Mouse (Mus musculus): ENCODE measurements at regions not wholly inside any gene's neighbourhood (a gene's known extent, or its start where the extent isn't known, plus 50 kb on each side); places are given as distances from the start of the nearest gene placed in this dataset.

DNA sequence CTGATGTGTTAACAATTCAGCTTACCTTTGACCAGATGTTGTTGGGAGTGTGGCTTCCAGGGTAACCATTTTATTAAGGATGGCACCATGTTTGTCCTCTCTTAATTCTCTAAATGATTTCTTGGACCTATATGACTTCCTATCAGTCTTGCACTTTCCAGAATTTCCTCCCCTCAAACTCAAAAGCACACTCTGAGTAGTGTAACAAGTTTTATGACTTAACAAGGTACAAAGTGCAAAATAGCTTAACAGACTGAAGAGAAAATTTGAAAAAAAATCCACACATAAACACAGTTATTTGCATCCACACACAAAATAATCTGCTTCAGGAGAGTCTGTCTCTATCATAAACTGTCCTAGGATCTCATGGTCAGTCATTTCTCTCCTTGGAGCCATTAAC lies 251.0 kb upstream of the Kirrel3 start:
- ATAC-seq (ENCODE audit: borderline replicate concordance, extremely low read depth, low FRiP score, low TSS enrichment), result no peak
- H3K4me3 ChIP-seq, result no peak overlapping the region
- no peaks in the 10 kb centered on the region for H3K4me1 ChIP-seq
- no peaks in the 10 kb centered on the region for H3K36me3 ChIP-seq
- H3K9me3 ChIP-seq, result no peaks in the 10 kb centered on the region
- no peaks in the 10 kb centered on the region for H3K27me3 ChIP-seq
- no peak overlapping the region for H3K27ac ChIP-seq
- no peak overlapping the region for H3K4me2 ChIP-seq
- no peak overlapping the region for H3K9ac ChIP-seq

DNA sequence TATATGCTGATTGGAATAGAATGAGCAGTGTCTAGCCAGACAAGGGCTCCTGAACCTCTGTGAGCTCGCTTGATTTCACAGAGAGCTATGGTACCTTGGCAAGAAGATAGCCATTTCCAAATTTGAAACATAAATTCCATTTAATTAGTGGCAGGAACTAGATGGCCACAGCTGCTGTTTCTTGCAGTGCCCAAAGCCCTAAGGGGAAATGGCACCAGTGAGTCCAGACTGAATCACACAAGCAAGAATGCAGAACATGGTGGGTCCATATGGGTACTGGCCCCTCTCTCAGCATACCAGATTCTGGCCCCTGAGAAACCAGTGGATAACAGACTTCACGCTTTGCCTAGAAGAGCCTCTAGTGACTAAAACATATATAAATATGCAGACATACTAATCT lies 246.2 kb upstream of the Kirrel3 start:
- H3K9ac ChIP-seq, result no peak overlapping the region
- no peaks in the 10 kb centered on the region for H3K9me3 ChIP-seq
- WGBS, result 76% methylated on average over 2 of the region's 2 CpGs
- no peaks in the 10 kb centered on the region for H3K27me3 ChIP-seq
- H3K36me3 ChIP-seq, result no peaks in the 10 kb centered on the region
- H3K4me1 ChIP-seq, result no peaks in the 10 kb centered on the region
- ATAC-seq (ENCODE audit: borderline replicate concordance, extremely low read depth, low FRiP score, low TSS enrichment), result no peak
- no peak overlapping the region for H3K4me3 ChIP-seq
- no peak overlapping the region for H3K27ac ChIP-seq
- H3K4me2 ChIP-seq, result no peak overlapping the region

DNA sequence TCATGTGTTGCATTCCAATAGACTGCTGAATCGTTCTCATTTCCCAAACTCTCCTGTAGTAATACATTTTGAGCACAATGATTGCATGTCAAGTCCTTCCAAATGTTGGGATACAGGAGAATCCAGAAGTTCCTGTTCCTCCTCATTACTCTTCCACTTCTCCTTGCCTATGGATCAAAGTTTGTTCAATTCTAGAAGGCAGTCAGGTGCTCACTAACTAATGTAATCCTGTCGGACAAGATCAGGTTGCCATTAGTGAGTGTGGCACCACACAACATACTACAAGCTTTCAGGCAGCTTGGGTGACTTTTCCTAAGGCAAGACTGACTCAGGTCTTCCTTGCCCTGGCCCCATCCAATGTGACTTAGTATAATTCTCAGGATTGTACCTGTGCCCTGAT lies 242.0 kb upstream of the Kirrel3 start:
- ATAC-seq (ENCODE audit: borderline replicate concordance, extremely low read depth, low FRiP score, low TSS enrichment), result no peak
- Histone ChIP-seq H3K27ac (no peak overlapping the region), H3K36me3 (no peaks in the 10 kb centered on the region), H3K9ac (no peak overlapping the region), H3K9me3 (no peaks in the 10 kb centered on the region), H3K4me3 (no peak overlapping the region), H3K4me1 (no peaks in the 10 kb centered on the region), H3K4me2 (no peak overlapping the region), H3K27me3 (no peaks in the 10 kb centered on the region)
- WGBS, result 68% methylated on average over 2 of the region's 2 CpGs

DNA sequence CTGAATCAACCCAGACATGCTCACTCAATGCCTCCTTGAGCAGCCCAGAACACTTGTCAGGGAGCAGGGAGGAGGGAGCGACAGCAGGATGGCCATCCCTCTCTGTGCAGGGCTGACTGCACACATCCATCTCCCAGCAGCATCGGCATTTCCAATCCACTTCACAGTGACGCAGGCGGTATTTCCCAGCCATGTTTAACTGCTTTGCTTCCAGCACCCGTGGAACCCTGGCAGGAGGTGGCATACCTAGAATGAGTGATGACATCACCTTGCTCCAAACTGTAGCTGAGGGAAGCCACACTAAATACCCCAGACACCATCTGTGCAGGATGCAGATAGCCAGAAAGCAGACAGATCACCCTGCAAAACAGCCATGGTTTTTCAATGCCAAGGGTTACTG lies 241.1 kb upstream of the Kirrel3 start:
- H3K4me1 ChIP-seq, result no peaks in the 10 kb centered on the region
- H3K9ac ChIP-seq, result no peak overlapping the region
- ATAC-seq (ENCODE audit: borderline replicate concordance, extremely low read depth, low FRiP score, low TSS enrichment), result no peak
- H3K4me2 ChIP-seq, result no peak overlapping the region
- 53% methylated on average over 5 of the region's 5 CpGs for WGBS
- no peaks in the 10 kb centered on the region for H3K27me3 ChIP-seq
- H3K27ac ChIP-seq, result no peak overlapping the region
- H3K36me3 ChIP-seq, result no peaks in the 10 kb centered on the region
- H3K4me3 ChIP-seq, result no peak overlapping the region
- H3K9me3 ChIP-seq, result no peaks in the 10 kb centered on the region

DNA sequence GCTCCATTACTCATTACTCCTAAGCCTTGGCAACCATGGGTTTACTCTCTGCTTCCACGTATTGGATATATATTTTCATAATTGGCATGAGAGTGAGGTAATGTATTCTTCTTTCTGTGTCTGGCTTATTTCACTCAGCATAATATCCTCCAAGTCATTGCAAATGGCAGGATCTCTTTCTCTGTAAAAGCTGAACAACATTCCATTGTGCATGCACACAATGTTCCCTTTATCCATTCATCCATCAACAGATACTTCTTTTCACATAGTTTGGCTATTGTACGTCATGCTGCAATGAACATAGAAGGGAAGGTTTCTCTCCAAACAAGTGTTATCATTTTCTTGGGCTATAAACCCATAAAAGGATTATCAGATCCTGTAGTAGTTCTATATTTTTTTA lies 232.9 kb upstream of the Kirrel3 start:
- Histone ChIP-seq H3K27me3 (no peaks in the 10 kb centered on the region), H3K4me1 (no peaks in the 10 kb centered on the region), H3K9me3 (no peaks in the 10 kb centered on the region), H3K9ac (no peak overlapping the region), H3K4me2 (no peak overlapping the region), H3K36me3 (no peaks in the 10 kb centered on the region), H3K27ac (no peak overlapping the region), H3K4me3 (no peak overlapping the region)
- WGBS, result 65% methylated on average over 2 of the region's 2 CpGs
- no peak for ATAC-seq (ENCODE audit: borderline replicate concordance, extremely low read depth, low FRiP score, low TSS enrichment)

GRCm38 (mm10) chr9:34258492-34258891 lies 227.2 kb upstream of the Kirrel3 start:
- Histone ChIP-seq H3K27ac (no peak overlapping the region), H3K9ac (no peak overlapping the region), H3K27me3 (no peaks in the 10 kb centered on the region), H3K4me2 (no peak overlapping the region), H3K9me3 (no peaks in the 10 kb centered on the region), H3K36me3 (no peaks in the 10 kb centered on the region), H3K4me3 (no peak overlapping the region), H3K4me1 (no peaks in the 10 kb centered on the region)
- ATAC-seq (ENCODE audit: borderline replicate concordance, extremely low read depth, low FRiP score, low TSS enrichment), result no peak
- WGBS, result 33% methylated on average over 2 of the region's 2 CpGs

DNA sequence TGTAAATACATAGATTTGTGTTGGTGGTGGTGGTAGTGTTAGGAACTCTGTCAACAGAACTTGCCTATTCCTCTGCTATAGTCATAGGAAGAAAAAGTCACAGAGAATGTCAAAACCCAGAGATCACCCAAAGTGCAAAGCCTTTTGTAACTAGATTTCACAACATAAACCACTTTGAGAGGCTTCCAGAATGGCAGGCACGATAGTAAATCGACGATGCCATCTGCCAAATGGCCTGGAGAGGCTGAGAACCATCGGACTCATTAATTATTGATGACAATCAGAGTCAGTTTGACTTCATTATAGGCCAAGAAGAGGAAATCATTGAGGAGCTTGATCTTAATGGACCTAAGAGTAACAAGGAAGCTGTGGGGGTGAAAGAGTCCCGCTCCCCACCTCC lies 207.6 kb upstream of the Kirrel3 start:
- ATAC-seq (ENCODE audit: borderline replicate concordance, extremely low read depth, low FRiP score, low TSS enrichment), result no peak
- no peaks in the 10 kb centered on the region for H3K27me3 ChIP-seq
- H3K9ac ChIP-seq, result no peak overlapping the region
- no peak overlapping the region for H3K27ac ChIP-seq
- 0 out of 2 replicates have a peak, but pooled peaks cover 7% of the 10 kb centered on the region for H3K4me1 ChIP-seq
- H3K4me2 ChIP-seq, result no peak overlapping the region
- WGBS, result 74% methylated on average over 5 of the region's 5 CpGs
- H3K4me3 ChIP-seq, result no peak overlapping the region
- no peaks in the 10 kb centered on the region for H3K36me3 ChIP-seq
- H3K9me3 ChIP-seq, result no peaks in the 10 kb centered on the region

- H3K27me3 ChIP-seq, result no peaks in the 10 kb centered on the region
- no peak overlapping the region for H3K9ac ChIP-seq
- H3K27ac ChIP-seq, result peak overlapping the region; percentile 21; the same call in 1 of the 2 replicates
- H3K36me3 ChIP-seq, result no peaks in the 10 kb centered on the region
- H3K4me3 ChIP-seq, result no peak overlapping the region
- ATAC-seq (ENCODE audit: borderline replicate concordance, extremely low read depth, low FRiP score, low TSS enrichment), result no peak
- H3K9me3 ChIP-seq, result no peaks in the 10 kb centered on the region
- 66% methylated on average over 2 of the region's 2 CpGs for WGBS
- H3K4me1 ChIP-seq, result 0 out of 2 replicates have a peak, but pooled peaks cover 7% of the 10 kb centered on the region
- H3K4me2 ChIP-seq, result no peak overlapping the region
Measured at GRCm38 (mm10) chr9:34279386-34279785, 206.3 kb upstream of the Kirrel3 start.

DNA sequence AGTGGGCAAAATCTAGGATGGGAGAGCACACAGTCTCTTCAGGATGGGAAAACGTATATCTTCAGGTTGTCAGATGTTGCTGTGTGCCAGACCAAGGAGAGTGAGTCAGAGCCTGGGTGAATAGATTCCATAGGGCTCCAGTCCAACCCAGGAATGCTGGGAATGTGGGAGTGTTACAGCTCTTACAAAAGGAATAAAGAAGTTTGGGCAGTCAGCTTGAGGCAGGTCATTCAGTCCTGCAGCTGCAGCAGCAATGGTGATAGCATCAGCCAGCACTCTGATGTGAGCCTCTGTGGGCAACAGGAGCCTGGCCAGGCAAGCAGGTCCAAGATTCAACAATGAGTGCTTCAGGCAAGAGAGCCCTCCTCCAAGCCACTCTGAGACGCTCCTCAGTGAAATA lies 205.8 kb upstream of the Kirrel3 start:
- Histone ChIP-seq H3K9ac (no peak overlapping the region), H3K4me3 (no peak overlapping the region), H3K4me2 (no peak overlapping the region), H3K36me3 (no peaks in the 10 kb centered on the region), H3K9me3 (no peaks in the 10 kb centered on the region), H3K27ac (peak overlapping the region; percentile 56), H3K4me1 (0 out of 2 replicates have a peak, but pooled peaks cover 7% of the 10 kb centered on the region), H3K27me3 (no peaks in the 10 kb centered on the region)
- WGBS, result 36% methylated on average over 2 of the region's 2 CpGs
- peak; percentile 84 for ATAC-seq (ENCODE audit: borderline replicate concordance, extremely low read depth, low FRiP score, low TSS enrichment)

DNA sequence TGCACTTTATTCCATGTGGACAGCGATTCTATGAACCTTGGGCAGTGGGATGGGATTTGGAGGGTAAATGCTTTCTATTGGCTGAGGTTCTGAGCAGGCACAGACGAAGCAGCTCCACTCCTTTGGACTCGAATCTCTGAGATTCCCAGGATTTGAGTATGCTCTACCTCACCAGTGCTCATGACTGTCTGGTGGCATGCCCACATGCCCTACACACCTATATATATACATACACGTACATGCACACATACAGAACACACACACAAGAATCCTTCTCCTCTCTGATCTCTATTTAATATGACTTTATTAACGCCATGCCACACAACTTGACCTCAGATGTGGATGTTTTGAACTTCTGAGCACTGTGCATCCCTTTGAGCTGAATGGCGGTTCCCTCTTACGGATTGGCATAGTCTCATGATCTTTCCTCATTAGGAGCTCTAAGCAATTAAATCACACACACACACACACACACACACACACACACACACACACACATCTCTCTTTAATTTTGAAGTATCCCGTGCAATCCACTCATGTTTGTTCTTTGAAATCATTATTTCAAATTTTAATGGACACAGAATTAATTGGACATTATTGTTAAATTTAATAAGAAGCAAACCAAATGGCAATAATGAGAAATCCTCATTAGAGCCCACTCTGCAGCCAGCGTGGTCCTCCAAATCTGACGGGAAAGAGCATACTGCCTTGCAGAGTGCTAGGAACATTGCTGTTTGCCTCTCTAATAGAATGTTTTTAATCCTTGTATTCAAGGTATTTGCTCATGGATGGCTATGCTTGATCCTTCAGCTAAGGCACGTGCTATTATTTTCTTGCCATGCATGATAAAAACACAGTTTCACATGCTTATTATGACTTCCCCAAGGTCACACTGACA lies 205.1 kb upstream of the Kirrel3 start:
- ATAC-seq (ENCODE audit: borderline replicate concordance, extremely low read depth, low FRiP score, low TSS enrichment), result peak; percentile 31; the same call in 1 of the 2 replicates
- Histone ChIP-seq H3K4me2 (no peak overlapping the region), H3K4me3 (no peak overlapping the region), H3K9ac (no peak overlapping the region), H3K36me3 (no peaks in the 10 kb centered on the region), H3K27me3 (no peaks in the 10 kb centered on the region), H3K4me1 (0 out of 2 replicates have a peak, but pooled peaks cover 7% of the 10 kb centered on the region), H3K9me3 (no peaks in the 10 kb centered on the region), H3K27ac (peak overlapping the region; percentile 56)
- WGBS, result 67% methylated on average over 11 of the region's 11 CpGs

- no peaks in the 10 kb centered on the region for H3K36me3 ChIP-seq
- 20% methylated on average over 1 of the region's 1 CpGs for WGBS
- no peaks in the 10 kb centered on the region for H3K9me3 ChIP-seq
- no peak overlapping the region for H3K9ac ChIP-seq
- no peak for ATAC-seq (ENCODE audit: borderline replicate concordance, extremely low read depth, low FRiP score, low TSS enrichment)
- no peak overlapping the region for H3K4me2 ChIP-seq
- H3K4me1 ChIP-seq, result no peaks in the 10 kb centered on the region
- H3K27me3 ChIP-seq, result no peaks in the 10 kb centered on the region
- no peak overlapping the region for H3K4me3 ChIP-seq
- no peak overlapping the region for H3K27ac ChIP-seq
Measured at GRCm38 (mm10) chr9:34323571-34323970, 162.1 kb upstream of the Kirrel3 start.

DNA sequence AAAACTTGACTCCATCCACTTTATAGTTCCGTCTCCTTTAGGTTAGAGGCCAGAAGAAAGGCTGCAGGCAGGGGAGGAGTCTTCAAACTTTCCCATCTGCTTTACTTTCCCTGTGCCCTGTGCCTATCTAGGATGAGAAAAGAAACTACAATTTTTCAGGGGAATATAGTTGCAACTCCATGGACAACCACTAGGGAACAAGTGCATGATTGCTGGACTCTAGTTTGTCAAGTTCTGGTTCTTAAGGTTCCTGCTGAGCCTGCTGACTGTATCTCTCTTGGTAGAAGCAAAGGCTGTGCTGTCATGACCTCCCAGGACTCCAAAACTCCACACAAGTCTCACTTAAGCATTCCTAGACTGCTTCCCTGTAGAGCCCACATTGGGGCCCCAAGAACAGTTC lies 157.0 kb upstream of the Kirrel3 start:
- Histone ChIP-seq H3K4me3 (no peak overlapping the region), H3K9me3 (no peaks in the 10 kb centered on the region), H3K4me2 (no peak overlapping the region), H3K9ac (no peak overlapping the region), H3K27ac (no peak overlapping the region), H3K36me3 (no peaks in the 10 kb centered on the region), H3K4me1 (no peaks in the 10 kb centered on the region), H3K27me3 (no peaks in the 10 kb centered on the region)
- ATAC-seq (ENCODE audit: borderline replicate concordance, extremely low read depth, low FRiP score, low TSS enrichment), result no peak
- 74% methylated on average over 1 of the region's 1 CpGs for WGBS
